Mouse (Mus musculus) ES-CJ7 (cell line): ENCODE data around the gene Glis3.

Experiments
- DNase-seq: peaks from one replicate; pipeline ENCODE4 v3.0.0; 2011; ENCODE audit warnings: low read depth, low spot score

Gene Glis3

GRCm38 (mm10) chr19:28655166-28655565, 24.7 kb downstream of the Glis3 start:
- DNase-seq: no peak

GRCm38 (mm10) chr19:28650836-28651235, 29.0 kb downstream of the Glis3 start:
- DNase-seq: peak; percentile 78

- peak; percentile 65 for DNase-seq
Measured at GRCm38 (mm10) chr19:28649489-28649888, 30.4 kb downstream of the Glis3 start.

GRCm38 (mm10) chr19:28648881-28649280, 31.0 kb downstream of the Glis3 start:
- peak; percentile 81 for DNase-seq

GRCm38 (mm10) chr19:28647424-28647823, 32.5 kb downstream of the Glis3 start:
- no peak for DNase-seq

- DNase-seq: no peak
Measured at GRCm38 (mm10) chr19:28646286-28646685, 33.6 kb downstream of the Glis3 start.

- no peak for DNase-seq
Measured at GRCm38 (mm10) chr19:28640861-28641381, 39.0 kb downstream of the Glis3 start.

- no peak for DNase-seq
Measured at GRCm38 (mm10) chr19:28635991-28636553, 43.8 kb downstream of the Glis3 start.

GRCm38 (mm10) chr19:28634986-28635385, 44.9 kb downstream of the Glis3 start:
- peak; percentile 86 for DNase-seq

GRCm38 (mm10) chr19:28628416-28628815, 51.5 kb downstream of the Glis3 start:
- peak; percentile 22 for DNase-seq

GRCm38 (mm10) chr19:28626189-28626588, 53.7 kb downstream of the Glis3 start:
- DNase-seq: no peak

- no peak for DNase-seq
Measured at GRCm38 (mm10) chr19:28624571-28624970, 55.3 kb downstream of the Glis3 start.

GRCm38 (mm10) chr19:28623726-28624125, 56.2 kb downstream of the Glis3 start:
- DNase-seq: no peak

GRCm38 (mm10) chr19:28621608-28622505, 58.0 kb downstream of the Glis3 start:
- DNase-seq: no peak

GRCm38 (mm10) chr19:28617736-28618135, 62.1 kb downstream of the Glis3 start:
- DNase-seq: no peak

GRCm38 (mm10) chr19:28617191-28617590, 62.7 kb downstream of the Glis3 start:
- no peak for DNase-seq

- DNase-seq: no peak
Measured at GRCm38 (mm10) chr19:28616487-28616886, 63.4 kb downstream of the Glis3 start.

- DNase-seq: no peak
Measured at GRCm38 (mm10) chr19:28612249-28612648, 67.6 kb downstream of the Glis3 start.

GRCm38 (mm10) chr19:28608747-28609146, 71.1 kb downstream of the Glis3 start:
- no peak for DNase-seq

GRCm38 (mm10) chr19:28608277-28608676, 71.6 kb downstream of the Glis3 start:
- no peak for DNase-seq

- no peak for DNase-seq
Measured at GRCm38 (mm10) chr19:28600866-28601265, 79.0 kb downstream of the Glis3 start.

- DNase-seq: no peak
Measured at GRCm38 (mm10) chr19:28594215-28594614, 85.7 kb downstream of the Glis3 start.

- no peak for DNase-seq
Measured at GRCm38 (mm10) chr19:28592981-28593380, 86.9 kb downstream of the Glis3 start.
